Mouse (Mus musculus): Measurements from ENCODE around the gene Man2a1. TPM values are rescaled to one million over a fixed set of nuclear protein-coding genes. Genes with fewer than 3 reads are reported as not detected.

The Man2a1 gene
- 17.3 and 30.9 TPM in 2 replicates for total RNA-seq (2015; ENCODE audit: low replicate concordance)
- total RNA-seq (2017; ENCODE audit: low replicate concordance): 13.9 and 15.2 TPM in 2 replicates

DNA sequence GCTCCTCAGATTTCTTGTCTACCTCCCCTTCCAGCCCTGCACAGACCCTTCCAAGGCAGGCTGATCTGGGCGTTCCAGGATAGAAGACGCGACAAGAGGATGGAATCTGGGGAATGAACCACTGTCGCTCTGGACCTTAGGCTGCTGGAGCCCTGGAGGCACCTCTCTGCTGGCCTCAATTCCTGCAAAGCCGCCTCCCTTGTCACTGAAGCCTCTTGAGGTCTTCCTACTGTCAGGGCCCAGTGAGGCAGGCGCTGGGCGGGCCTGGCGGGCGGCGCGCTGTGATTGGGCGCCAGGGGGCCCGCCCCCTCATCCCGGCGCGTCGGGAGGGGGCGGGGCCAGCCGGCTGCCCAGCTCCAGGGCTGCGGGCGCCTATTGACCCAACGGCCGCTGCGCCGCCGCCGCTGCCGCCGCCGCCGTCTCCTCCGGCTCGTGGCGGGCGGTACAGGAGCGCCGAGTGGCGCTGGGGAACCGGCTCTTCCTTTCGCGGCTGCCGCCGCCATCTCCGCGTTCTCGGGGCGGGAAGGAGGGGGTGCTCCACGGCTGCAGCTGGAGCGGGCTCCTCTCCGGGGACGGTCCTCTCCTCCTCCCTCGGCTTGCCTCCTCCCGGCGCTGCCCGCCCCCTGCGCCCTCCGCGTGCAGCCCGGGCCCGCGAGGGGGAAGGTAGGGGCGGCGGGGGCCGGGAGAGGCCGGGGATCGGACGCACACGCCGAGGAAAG, at the start of gene Man2a1:
TSS of gene Man2a1 (plus strand) at position 365 of the 719 bp plus-strand sequence.
- ATAC-seq (replicated peaks; ENCODE audit: low FRiP score, poor library complexity, severe bottlenecking): peak; percentile 95

DNA sequence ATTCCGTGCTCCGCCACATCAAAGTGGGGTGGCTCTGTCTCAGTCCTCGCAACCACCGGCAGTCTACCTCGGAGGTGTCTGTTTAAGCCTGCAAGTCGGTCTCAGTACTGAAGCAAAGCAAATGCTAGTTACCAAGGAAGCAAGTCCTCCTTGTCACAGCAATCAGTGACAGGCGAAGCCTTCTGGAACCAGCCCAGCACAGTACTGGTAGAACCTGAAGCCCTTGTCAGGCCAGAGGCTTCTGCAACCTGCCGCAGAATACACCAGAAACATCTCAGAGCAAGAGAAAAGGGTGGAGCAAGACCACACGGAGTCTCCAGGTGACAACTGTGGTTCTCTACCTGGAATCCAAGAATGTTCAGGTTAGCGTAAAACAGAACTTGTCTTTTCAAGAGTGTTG, 47.2 kb upstream of the Man2a1 start:
- no peak for ATAC-seq (replicated peaks; ENCODE audit: low FRiP score, poor library complexity, severe bottlenecking)

DNA sequence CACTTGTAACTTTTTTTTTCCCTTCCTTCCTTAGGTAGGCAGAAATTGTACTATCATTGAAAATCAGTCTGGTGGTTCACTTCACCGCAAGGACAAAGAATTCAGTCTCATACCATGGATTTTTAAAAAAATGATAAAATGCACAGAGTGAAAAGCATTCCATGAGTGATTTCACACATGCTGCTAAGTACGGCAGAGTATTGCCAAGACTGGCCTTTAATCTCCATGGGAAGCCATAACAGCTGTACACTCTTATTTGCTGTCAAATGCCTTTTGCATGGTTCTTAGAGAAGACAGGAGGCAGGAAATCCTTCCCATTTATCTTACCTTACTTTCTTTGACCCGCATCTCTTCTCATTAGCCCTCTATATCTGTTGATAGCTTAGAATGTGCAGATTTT, 45.6 kb upstream of the Man2a1 start:
- no peak for ATAC-seq (replicated peaks; ENCODE audit: low FRiP score, poor library complexity, severe bottlenecking)

DNA sequence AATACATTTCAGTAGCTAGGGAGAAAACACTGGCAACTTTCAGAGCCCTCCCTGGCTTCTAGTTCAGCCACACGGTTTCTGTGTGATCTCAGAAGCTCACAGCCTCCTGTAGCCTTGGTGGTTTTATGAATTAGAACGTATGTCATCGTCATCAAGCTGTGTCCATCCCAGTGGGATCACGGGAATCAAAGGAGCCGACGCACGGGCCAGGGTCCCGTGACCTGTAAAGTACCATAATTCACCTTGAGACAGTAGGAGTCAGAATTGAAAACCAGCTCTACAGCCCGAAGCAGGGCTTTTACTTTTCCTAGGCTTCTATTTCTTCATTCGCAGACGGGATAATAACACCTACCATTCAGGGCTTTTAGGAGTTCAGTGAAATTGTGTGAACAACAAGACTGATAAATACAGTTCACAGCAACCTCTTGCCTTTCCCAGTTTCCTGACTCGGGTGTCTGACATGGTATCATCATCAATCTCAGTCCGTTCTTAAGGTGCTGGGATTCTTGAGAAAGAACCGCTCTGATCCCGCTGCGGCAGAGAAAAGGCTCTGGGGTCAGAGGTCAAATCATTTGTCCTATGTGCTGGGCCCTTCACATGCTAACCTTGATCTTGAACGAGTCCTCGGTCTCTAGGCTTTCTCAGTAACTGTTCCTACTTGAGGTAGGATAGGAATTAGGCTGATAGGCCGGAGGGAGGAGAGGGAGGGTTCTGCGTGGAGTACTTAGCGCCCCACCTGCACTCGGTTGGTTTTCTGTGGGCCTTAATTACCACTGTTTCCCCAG, 43.7 kb upstream of the Man2a1 start:
- ATAC-seq (replicated peaks; ENCODE audit: low FRiP score, poor library complexity, severe bottlenecking): no peak

DNA sequence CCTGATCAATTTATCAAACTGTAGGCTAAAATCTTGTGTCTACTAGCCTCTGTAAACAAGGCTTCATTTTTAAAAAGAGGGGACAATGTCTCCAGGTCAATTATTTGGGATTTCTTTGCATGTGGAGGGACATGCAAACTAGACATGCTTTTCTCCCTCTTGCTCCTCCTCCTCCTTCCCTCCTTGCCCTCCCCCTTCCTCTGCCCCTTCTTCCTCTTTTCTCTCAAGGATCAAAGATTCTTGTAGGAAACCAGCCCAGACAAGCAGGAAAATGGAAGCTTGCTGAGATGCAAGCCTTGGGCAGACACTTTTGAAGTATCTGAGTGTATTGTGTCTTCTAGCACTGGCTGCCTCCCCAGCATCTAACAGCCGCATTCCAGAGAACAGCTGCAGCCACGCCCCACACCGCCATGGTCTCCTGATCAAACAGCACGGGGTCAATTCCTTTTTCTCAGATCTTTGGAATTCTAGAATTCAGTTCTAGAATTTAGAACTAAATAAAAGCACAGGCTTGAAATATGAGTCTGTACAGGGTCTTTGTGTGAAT, 41.5 kb upstream of the Man2a1 start:
- no peak for ATAC-seq (replicated peaks; ENCODE audit: low FRiP score, poor library complexity, severe bottlenecking)

DNA sequence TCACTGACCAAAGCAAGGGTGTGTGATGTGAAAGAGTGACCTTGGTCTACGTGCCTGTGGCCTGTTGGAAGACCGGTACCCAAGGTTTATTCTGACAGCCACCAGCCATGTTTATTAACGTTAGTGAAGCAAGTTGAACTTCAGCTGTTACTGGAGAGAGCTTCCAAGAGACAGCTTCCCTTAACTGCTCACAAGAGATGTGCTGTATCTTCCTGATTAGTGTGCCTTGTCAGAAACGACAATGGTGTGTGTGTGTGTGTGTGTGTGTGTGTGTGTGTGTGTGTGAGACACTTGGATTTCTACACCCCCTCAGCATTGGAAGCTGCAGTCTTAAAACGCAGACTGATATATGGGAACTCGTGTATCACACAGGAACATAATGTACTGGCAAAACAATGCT, 34.1 kb upstream of the Man2a1 start:
- ATAC-seq (replicated peaks; ENCODE audit: low FRiP score, poor library complexity, severe bottlenecking): no peak

DNA sequence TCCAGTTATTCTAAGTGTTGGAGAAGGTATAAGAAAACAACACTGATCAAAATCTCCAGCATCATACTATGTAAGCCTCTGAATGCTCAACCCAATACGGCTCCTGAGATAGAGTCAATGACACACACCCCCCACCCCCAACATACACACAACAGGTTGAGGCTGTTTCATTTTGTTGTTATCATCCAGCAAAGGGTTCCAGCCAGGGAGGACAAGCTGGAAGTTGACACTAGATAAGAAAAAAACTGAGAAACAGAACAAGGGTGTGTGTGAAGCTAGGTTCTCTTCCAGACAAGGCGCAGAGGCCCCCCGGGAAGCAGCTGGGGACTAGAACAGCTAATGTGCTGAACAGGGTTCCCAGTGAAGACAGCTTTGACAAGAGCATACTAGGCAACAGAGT, 33.0 kb upstream of the Man2a1 start:
- ATAC-seq (replicated peaks; ENCODE audit: low FRiP score, poor library complexity, severe bottlenecking): no peak

DNA sequence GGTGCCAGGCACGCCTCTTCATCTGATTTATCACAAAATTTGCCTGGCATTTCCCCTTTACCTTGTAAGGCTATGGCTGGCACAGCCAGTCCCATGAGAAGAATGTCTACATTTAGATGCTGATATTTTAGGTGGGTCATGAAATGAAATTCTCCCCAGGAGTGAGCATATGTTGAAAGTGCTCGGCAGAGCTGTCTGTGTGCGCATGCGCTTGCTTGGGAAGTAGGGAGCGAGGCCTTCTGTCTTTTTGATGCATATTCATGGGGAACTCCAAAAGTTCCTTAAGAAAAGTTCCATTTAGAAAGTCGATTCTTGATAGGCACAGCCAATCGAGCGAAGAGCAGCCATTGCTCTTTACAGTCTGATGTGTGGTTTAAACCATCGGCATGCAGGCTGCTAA, 26.6 kb upstream of the Man2a1 start:
- ATAC-seq (replicated peaks; ENCODE audit: low FRiP score, poor library complexity, severe bottlenecking): no peak

DNA sequence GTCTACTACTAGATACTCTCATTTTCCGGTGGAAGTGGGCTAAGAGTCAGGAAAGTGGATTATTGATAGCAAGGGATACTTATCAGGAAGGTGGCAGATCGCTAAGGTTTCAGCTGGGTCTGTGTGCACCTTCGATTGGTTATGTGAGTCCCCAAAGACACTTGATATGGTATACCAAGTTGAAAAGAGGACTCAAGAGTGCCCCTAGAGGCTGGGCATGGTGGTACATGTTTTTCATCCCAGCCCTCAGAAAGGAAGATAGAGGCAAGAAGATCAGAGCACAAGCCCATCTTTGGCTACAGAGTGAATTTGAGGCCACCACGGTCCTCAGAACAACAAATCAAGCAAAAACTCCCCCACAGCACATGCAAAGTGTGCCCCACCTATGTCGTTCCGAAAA, 25.3 kb upstream of the Man2a1 start:
- ATAC-seq (replicated peaks; ENCODE audit: low FRiP score, poor library complexity, severe bottlenecking): peak; percentile 67; the same call in 1 of the 2 replicates

DNA sequence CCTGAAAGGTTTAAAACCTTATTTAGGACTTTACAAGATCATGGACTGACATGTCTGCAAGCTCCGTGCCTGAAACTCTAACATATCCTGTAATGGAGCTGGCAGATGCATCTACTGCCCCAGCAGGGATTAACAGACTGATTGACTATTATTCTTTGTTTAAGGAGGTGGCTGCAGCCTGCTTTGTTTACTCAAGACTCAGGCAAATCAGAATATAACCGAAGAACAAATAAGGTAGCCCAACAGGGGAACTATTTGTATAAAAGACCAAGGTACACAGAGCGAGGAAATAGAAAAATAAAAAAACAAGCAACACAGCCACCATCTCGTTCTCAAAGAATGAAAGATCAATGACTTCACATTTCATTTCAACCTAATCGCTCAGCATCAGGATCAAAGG, 23.1 kb upstream of the Man2a1 start:
- no peak for ATAC-seq (replicated peaks; ENCODE audit: low FRiP score, poor library complexity, severe bottlenecking)

DNA sequence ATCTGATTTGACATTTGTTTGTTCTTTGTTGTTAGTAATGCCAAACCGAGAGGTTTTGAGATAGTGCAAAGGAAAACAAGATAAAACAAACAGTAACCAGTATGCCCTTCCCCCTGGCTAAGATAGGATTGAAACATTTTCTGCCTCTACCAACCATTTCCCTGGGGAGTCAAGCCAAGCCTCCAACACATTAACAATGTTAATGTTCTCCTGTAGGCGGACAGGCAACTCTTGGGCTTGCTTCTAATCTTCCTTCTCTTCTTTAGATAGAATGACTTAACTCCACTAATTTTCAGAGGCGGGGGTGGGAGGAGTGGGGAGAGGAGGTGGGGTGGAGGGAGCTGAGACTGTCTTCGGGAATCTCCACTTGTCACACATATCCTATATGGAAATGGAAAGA, 22.2 kb upstream of the Man2a1 start:
- no peak for ATAC-seq (replicated peaks; ENCODE audit: low FRiP score, poor library complexity, severe bottlenecking)

DNA sequence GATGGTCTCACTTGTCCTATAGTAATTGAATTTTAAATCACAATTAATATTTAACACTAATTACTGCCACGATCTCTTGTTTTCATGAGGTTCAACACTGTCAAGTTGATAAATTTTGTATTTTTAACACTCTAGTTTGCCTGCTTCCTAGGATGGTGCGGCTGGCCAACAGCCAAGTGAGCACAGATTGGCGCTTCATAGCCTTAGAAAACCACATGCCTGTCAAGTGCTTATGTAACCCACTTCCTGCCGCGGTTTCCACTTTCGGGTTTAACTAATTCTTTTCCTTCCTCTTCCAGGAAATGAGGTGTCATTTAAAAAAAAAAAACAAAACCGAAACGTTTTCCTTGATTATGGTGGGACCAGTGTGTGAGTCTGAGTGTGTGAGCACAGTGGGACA, 20.8 kb upstream of the Man2a1 start:
- ATAC-seq (replicated peaks; ENCODE audit: low FRiP score, poor library complexity, severe bottlenecking): no peak

DNA sequence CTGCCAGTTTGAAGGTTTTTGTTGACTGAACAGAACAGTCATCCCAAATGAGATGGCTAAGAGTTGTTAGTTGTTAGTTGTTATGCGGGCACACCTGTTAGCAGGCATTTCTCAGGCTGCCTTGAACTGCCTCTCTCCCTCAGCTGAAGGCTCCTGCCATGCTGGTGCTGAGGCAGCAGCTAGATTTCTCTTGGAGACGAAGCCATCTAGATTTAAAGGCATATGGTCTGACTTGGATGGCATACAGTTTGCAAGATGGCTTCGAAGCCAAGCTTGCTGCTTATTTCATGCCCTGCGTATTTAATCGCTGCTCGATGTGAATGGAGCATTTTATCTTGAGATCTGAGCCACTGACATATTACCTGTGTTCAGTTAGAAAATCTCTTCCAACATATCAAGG, 19.4 kb upstream of the Man2a1 start:
- ATAC-seq (replicated peaks; ENCODE audit: low FRiP score, poor library complexity, severe bottlenecking): no peak

DNA sequence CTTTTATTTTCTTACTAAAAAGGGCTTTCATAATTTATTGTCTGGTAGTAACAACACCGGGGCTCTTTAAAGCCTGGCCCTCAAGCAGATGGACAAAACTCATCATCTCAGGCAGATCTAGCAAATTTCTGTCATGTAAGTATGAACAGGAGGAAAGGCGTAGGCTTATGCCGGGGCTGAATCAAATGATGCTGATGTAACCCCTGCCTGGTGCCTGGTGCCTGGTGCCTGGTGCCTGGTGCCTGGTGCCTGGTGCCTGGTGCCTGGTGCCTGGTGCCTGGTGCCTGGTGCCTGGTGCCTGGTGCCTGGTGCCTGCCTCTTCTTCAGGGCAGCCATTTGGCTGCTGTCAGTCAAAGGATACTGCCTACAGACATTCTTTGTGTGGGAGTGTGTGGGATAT, 18.6 kb upstream of the Man2a1 start:
- no peak for ATAC-seq (replicated peaks; ENCODE audit: low FRiP score, poor library complexity, severe bottlenecking)

DNA sequence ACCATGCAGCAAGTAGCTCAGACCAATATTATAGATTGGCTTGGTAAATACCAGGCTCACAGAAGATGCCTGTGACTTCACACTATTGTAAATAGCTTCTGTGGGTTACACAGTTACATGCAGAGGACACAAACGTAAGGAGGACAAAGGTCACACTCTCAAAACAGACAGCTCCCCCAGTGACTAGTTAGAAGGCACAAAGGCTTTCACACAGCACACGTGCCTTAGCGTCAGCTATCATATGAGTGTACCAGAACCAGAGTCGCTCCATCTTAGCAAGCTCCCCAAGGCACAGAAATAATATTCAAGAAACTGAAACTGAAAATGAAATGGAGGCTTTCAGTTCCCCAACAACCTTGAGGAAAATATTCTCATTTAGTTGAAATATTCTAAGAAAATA, 10.1 kb upstream of the Man2a1 start:
- no peak for ATAC-seq (replicated peaks; ENCODE audit: low FRiP score, poor library complexity, severe bottlenecking)

DNA sequence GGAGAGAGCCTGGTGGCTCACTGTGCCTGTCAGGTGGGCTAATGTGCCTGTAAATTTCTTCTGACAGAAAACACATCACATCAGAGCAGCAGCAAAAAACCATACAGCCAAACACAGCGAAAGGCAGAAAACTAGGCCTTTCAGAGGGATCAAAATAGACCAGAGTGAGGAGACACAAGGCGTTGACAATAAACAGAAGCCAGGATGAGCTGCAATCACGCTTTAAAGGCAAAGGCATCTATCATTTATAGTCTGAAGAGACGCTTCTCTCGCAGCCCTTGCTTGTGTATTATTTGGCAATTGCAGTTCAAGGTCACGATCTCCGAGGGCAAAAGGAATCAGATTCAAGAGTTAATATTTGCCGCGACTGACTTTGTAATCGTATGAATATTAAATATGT, 9.2 kb upstream of the Man2a1 start:
- no peak for ATAC-seq (replicated peaks; ENCODE audit: low FRiP score, poor library complexity, severe bottlenecking)

DNA sequence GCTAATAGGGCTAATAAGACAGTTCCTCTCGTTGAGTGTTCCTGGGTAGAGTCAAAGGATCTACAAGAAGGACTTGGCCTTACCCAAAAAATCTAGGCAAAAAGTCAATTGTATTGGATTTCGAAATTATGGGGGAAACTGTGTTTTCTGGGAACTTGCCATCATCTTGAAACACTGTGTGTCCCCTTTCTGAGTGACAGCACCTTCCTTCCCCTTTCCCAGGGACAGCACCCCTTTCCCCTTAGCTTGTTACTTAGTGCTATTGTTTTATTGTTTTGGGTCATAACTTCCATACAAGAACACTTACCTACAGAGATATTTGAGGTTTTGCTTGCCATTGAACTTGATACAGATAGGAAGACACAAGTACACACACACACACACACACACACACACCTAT, 8.2 kb upstream of the Man2a1 start:
- no peak for ATAC-seq (replicated peaks; ENCODE audit: low FRiP score, poor library complexity, severe bottlenecking)

DNA sequence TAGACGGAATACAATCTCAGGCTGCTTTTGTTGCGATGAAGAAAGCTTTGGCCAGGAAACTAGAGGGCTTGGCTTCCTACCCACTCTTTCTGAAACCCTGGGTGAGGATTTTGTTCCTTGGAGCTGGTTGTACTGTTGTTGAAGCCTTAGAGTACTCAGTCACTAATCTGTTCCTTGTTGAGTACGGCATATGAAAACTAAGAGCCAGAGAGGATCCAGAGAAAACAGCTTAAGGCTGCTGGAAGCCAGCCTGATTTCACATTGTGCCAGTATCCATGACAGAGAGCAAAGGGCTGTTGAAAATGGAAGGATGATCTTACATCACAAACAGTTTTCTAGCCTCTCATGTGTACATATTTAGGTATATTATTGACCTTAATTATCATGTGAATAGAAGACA, 7.7 kb upstream of the Man2a1 start:
- no peak for ATAC-seq (replicated peaks; ENCODE audit: low FRiP score, poor library complexity, severe bottlenecking)

DNA sequence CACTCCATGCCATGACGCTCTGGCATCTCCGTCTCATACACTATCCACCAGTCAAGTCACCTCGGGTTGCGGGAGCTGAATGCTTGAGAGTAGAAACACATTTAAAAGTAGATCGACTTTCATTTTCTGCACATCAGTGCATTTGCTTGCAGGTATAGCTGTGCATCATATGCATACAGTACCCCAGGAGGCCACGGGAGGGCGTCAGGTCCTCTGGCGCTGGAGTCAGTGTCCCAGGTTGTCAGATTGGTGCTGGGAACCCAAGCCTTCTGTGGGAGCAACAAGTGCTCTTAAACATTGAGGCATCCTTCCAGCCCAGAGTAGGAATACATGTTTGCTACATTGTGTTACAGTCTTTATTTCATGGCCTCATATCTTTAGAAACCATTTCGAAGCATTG, 2.8 kb upstream of the Man2a1 start:
- no peak for ATAC-seq (replicated peaks; ENCODE audit: low FRiP score, poor library complexity, severe bottlenecking)

DNA sequence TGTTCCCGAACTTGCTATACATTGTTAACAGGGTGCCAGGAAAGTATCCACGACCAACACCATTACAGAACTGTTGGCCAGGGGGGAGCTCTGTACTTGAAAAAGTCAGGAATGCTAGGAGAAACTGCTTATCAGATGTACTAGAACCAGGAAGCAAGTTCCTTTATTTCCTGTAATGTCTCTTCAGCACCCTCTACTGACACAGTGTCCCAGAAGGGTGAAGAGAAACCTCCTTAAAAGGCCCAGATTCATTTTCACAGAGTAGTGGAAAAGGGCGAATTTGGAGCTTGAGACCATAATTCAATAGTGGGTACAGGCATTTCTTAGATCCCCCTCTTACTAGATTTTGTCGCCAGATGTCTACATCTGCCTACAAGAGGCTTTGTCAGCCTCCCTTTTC, 620 bp upstream of the Man2a1 start:
- ATAC-seq (replicated peaks; ENCODE audit: low FRiP score, poor library complexity, severe bottlenecking): no peak

DNA sequence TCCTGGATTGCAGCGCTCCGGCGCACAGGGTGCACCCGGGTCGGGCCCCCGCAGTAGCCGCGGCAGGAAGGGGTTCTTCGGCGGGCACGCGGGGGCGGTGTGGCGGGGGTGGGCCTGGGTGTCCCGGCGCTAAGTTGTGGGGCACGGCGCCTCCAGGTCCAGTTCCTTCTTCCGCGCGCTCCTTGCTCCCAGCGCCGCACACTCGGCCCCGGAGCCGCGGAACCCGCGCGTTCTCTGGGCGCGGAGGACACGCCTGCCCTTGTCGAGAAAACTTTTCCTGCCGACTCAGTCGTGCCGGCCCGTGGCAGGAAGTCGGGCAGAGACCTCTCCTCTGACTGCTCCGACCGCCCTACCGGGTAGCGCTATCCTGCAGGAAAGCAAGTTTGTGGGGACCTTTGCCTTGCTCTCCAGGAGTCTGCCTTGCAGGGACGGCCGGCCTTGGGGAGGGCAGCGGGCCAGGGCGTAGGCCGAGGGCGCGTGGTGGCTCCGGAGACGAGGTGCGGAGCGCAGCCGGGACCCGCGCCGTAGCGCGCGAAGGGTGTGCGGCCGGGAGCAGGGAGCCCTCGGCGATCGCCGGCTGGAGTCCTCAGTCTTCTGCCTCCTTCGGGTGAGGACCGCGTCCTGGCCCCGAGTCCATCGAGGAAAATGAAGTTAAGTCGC, 685 bp downstream of the Man2a1 start:
- ATAC-seq (replicated peaks; ENCODE audit: low FRiP score, poor library complexity, severe bottlenecking): peak; percentile 49; the same call in 1 of the 2 replicates

All from erythroblast, adult 5-6 weeks (primary cell).